Mouse (Mus musculus) spleen, adult 2 months (tissue): ENCODE data around the gene Spg21.

Source experiments
- CTCF ChIP-seq: fragments of 200-500 bp; IDR thresholded peaks from 2 replicates; pipeline ENCODE4 v1.5.1; 2011; ENCODE audit warnings: mild to moderate bottlenecking, inconsistent platforms; ENCODE audit not compliant: insufficient read depth, insufficient read length, insufficient replicate concordance; ENCODE audit errors: extremely low read depth
- POLR2A ChIP-seq: fragments of 200-500 bp; IDR thresholded peaks from 2 replicates; pipeline ENCODE4 v1.6.1; 2011; ENCODE audit warnings: low read depth, low read length, inconsistent platforms

DNA sequence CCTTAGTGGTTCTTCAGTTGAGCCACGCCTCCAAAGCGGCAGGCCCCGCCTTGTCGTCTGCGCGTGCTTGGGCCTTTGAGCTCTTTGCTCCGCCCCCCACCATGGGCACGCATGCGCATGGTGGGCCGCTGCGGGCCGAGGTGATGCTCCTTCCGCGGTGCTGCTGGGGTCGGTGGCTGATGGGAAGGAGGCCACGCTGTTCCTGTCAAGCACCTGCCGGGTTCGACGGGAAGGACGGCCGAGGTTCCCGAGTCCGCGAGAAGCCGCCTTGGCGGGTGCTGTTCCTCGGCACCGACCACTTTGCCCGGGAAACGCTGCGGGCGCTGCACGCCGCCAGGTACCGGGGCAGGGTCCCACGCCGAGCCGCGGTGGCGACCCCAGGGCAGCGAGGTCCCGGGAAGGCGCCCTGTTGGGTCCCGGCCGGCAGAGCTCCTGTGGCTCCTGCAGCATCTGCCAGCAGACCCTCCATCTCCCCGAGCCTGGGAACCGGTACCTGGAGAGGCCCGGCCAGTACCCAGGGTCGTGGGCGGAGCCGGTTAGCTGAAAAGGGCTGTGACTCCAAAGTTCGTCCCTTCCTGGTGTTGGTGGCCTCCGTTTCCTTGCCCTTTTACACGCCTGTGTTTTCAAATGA is 25.0 kb upstream of the Spg21 start, which contains the start of gene Mtfmt:
- peak; percentile 67 for TF ChIP-seq POLR2A
- TF ChIP-seq CTCF = no peak
